Mouse (Mus musculus) heart, adult 11 months (tissue): ENCODE results near the gene Rab11fip5.

ENCODE experiments used
- DNase-seq: peaks from one replicate; pipeline ENCODE4 v3.0.0; 2022

Gene Rab11fip5

GRCm38 (mm10) chr6:85306375-85306774 lies 68.1 kb downstream of the Rab11fip5 start:
- no peak for DNase-seq

- no peak for DNase-seq
Measured at GRCm38 (mm10) chr6:85305826-85306225, 68.6 kb downstream of the Rab11fip5 start.

GRCm38 (mm10) chr6:85304966-85305365 lies 69.5 kb downstream of the Rab11fip5 start:
- DNase-seq = no peak

GRCm38 (mm10) chr6:85302326-85303055 lies 71.9 kb downstream of the Rab11fip5 start:
- DNase-seq = peak; percentile 97

- peak; percentile 96 for DNase-seq
Measured at GRCm38 (mm10) chr6:85295384-85296167, 78.9 kb downstream of the Rab11fip5 start.

GRCm38 (mm10) chr6:85294004-85294379 lies 80.4 kb downstream of the Rab11fip5 start:
- no peak for DNase-seq

GRCm38 (mm10) chr6:85293255-85294003 lies 81.0 kb downstream of the Rab11fip5 start:
- peak; percentile 95 for DNase-seq

- no peak for DNase-seq
Measured at GRCm38 (mm10) chr6:85290869-85291824, 83.3 kb downstream of the Rab11fip5 start.

GRCm38 (mm10) chr6:85288193-85288857 lies 86.1 kb downstream of the Rab11fip5 start:
- no peak for DNase-seq

GRCm38 (mm10) chr6:85286283-85287047 lies 88.0 kb downstream of the Rab11fip5 start:
- no peak for DNase-seq
